Mouse (Mus musculus): Measurements from ENCODE around the gene Abhd2.

The Abhd2 gene

GRCm38 (mm10) chr7:79328769-79329168 lies 55.8 kb downstream of the Abhd2 start:
- no peak for DNase-seq (ENCODE audit: low spot score)

GRCm38 (mm10) chr7:79331197-79331596 lies 58.2 kb downstream of the Abhd2 start:
- DNase-seq (ENCODE audit: low spot score): no peak

- no peak for DNase-seq (ENCODE audit: low spot score)
These were observed 60.4 kb downstream of the Abhd2 start for GRCm38 (mm10) chr7:79333419-79333818.

GRCm38 (mm10) chr7:79336362-79336910 lies 63.4 kb downstream of the Abhd2 start:
- no peak for DNase-seq (ENCODE audit: low spot score)

GRCm38 (mm10) chr7:79345902-79346301 lies 72.9 kb downstream of the Abhd2 start:
- peak; percentile 70 for DNase-seq (ENCODE audit: low spot score)

GRCm38 (mm10) chr7:79346555-79347075 lies 73.6 kb downstream of the Abhd2 start:
- DNase-seq (ENCODE audit: low spot score): no peak

GRCm38 (mm10) chr7:79347108-79347813 lies 74.3 kb downstream of the Abhd2 start:
- DNase-seq (ENCODE audit: low spot score): no peak

GRCm38 (mm10) chr7:79348816-79349215 lies 75.8 kb downstream of the Abhd2 start:
- no peak for DNase-seq (ENCODE audit: low spot score)

- DNase-seq (ENCODE audit: low spot score): peak; percentile 91
These were observed 76.9 kb downstream of the Abhd2 start for GRCm38 (mm10) chr7:79349738-79350386.

- peak; percentile 83 for DNase-seq (ENCODE audit: low spot score)
These were observed 85.6 kb downstream of the Abhd2 start for GRCm38 (mm10) chr7:79358350-79359182.

GRCm38 (mm10) chr7:79359183-79359435 lies 86.1 kb downstream of the Abhd2 start:
- no peak for DNase-seq (ENCODE audit: low spot score)

GRCm38 (mm10) chr7:79360056-79360455 lies 87.1 kb downstream of the Abhd2 start:
- DNase-seq (ENCODE audit: low spot score): no peak

- DNase-seq (ENCODE audit: low spot score): peak; percentile 55
These were observed 89.2 kb downstream of the Abhd2 start for GRCm38 (mm10) chr7:79362208-79362607.

GRCm38 (mm10) chr7:79362830-79363229 lies 89.8 kb downstream of the Abhd2 start:
- DNase-seq (ENCODE audit: low spot score): no peak

GRCm38 (mm10) chr7:79363370-79364043 lies 90.5 kb downstream of the Abhd2 start:
- DNase-seq (ENCODE audit: low spot score): peak; percentile 59

GRCm38 (mm10) chr7:79368664-79369063 lies 95.7 kb downstream of the Abhd2 start:
- DNase-seq (ENCODE audit: low spot score): no peak

- DNase-seq (ENCODE audit: low spot score): no peak
These were observed 96.4 kb downstream of the Abhd2 start for GRCm38 (mm10) chr7:79369416-79369815.

- peak; percentile 79 for DNase-seq (ENCODE audit: low spot score)
These were observed 98.4 kb downstream of the Abhd2 start for GRCm38 (mm10) chr7:79371321-79371879.

GRCm38 (mm10) chr7:79374017-79374416 lies 101.0 kb downstream of the Abhd2 start:
- DNase-seq (ENCODE audit: low spot score): no peak

- no peak for DNase-seq (ENCODE audit: low spot score)
These were observed 102.6 kb downstream of the Abhd2 start for GRCm38 (mm10) chr7:79375594-79375993.

- DNase-seq (ENCODE audit: low spot score): no peak
These were observed 103.7 kb downstream of the Abhd2 start for GRCm38 (mm10) chr7:79376516-79377275.

Measured in layer of hippocampus, adult 11-12 months (tissue).